Mouse (Mus musculus) kidney, postnatal 14 days (tissue): ENCODE results near the gene Ehd4.

Source experiments
- DNase-seq: peaks from one replicate; pipeline ENCODE4 v3.0.0; 2022; ENCODE audit warnings: mixed read lengths

Gene Ehd4

DNA sequence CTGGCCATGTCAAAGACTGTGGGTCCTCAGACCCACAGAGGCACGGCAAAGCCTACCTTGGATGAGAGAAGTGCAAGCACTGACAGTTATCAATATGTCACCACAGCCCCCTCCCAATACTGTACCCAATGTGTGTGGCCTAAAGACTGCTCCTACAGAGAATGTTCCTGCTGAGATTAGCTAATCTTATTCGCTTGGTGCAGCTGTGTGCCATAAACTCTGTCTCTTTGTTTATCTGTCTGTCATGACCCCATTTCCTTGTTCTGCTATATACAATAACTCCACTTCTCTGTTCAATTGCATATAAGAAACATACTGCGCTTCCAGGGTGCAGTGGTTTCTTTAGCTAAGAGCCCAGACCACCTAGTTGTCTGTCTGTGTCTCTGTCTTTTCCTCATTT lies 48.5 kb downstream of the Ehd4 start:
- no peak for DNase-seq

DNA sequence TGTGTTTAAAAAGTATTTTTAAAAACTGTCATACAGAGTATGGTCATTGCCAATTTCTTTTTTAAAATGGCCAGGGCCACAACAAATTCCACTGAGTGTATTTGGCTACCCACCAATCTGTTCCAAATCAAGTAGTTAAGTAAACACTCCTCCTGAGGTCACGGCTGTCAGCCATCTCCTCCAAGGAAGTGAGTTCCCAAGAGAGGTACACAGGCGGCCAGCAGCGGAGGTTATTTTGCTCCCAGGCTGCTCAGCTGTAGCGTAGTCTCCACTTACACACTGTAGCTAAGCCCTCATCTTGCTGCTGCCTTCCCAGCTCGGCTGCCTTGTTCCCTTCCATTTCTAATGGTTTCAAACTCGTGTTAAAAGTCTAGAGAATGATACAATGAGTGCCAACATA lies 51.5 kb downstream of the Ehd4 start:
- peak; percentile 74 for DNase-seq

DNA sequence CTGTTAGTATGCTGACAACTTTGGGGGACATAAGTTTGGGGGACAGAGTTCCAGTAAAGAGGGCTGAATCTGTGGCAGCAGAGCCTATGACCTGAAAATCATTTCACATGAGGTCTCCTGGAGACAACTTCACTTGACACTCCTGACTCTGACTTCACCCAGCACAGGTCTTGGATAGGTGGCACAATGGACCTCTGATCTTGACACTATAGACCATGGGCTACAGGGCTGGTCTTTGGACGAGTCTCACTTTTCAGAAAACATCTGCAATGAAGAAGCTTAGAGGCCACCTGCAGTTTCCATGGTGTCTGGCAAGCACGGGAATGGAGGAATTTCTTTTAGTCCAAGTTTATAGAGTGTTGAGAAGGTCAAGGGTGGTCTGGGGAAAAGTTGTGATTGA lies 52.0 kb downstream of the Ehd4 start:
- DNase-seq = no peak

DNA sequence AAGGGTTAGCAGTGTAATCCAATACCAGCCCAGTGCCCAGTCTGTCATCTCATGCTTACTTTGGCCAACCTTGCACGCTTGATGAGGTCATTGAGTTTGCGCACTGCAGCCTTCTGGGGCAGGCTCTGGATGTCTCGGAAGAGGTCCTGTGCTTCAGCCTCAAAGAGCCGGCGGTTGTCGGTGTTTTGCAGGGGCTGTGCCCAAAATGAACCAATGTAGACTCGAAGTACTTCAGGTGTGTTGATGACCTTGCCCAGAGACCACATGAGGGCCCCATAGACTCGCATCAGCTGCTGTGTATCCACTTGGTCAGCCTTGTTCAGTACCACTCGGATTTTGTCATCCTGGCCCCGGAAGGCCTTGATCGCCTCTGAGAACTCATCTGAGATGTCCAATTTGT lies 52.4 kb downstream of the Ehd4 start:
- DNase-seq = no peak

DNA sequence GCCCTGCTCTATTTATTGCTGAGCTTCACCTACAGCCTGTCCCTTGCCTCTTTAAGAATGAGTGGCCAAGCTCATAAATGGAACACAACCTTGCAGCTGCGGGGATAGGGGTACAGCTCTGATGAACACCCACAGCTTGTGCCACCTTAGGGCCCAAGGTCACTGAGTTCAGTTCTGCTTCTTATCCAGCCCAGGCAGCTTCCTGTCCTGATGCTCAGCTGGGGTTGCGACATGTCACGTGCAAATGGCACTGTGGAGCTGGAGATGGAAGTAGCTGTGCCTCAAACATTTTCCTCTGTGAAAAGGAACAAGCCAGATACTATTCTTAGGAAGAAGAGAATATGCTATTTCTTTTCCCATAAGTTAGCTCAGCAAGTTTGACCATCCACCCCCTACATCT lies 54.5 kb downstream of the Ehd4 start:
- DNase-seq = no peak

DNA sequence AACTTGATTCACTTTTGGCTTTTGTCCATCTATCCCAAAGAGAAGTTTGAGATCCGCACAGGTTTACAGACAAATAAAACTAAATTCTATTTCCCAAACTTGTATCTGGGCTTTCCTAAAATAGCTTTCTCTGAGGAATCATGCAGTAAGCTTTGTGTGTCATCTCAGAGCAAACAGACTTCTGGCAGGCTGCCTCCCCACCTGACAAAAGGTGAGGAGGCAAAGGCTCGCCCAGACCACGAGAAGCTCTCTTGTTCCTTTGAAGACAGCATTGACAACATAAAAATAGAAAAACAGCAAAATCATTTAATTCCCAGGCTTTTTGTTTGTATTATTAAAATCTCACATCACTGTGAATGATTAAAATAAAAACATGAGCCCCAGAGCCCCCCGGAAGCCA lies 55.1 kb downstream of the Ehd4 start:
- DNase-seq = no peak

DNA sequence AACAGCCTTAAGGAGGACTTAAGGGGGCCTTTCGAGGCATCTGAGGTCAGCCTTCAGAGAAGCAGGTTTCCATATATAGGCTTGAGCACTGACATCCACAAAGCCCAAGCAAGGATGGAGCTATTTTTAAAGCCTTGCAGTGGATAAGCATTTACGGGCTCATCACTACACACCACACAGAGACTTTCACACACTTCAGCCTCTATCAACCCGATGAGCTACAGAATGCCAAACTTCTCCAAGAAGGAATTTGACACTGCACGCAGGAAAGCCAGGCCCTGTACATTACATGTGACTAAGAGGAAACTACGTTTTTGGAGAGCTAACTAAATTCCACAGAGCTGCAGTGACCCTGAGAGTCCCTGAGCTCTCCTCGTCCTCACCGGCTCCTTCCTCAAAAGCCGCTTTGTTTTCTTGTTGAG lies 55.6 kb downstream of the Ehd4 start:
- no peak for DNase-seq

DNA sequence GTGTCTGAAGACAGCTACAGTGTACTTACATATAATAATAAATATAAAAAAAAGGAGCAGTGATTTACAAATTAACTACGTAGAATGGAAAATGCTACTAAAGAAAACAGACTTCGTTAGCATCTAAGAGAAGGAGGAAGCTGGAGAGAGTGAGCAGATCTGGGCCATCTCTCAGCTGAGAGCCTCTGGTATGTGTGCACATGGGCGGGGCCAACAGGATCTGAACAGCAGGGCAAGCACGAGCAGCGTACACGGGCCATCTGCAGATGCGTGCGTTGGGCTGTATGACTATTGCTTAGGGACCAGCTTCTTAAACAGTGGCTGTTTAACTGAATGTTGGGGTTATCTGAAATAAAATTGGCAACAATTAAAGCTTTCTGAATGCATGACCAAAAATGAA lies 56.5 kb downstream of the Ehd4 start:
- no peak for DNase-seq

DNA sequence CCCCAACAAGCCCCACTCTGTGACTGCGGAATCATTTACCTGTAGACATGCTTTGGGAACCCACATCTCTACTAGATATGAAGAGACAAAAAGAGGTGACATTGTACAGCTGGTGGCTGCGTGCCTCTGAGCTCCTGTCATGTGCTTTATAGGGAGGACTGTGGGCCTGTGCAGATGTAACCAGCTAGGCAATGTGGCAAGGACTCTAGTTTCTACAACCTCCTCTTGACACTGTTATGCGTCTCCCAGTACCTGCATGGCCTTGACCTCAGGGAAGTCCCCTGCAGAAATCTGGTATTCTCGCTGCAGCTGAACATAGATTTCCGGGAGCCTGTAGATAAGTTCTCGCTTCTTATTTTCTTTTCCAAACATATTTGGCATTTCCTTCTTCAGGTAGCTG lies 57.7 kb downstream of the Ehd4 start:
- no peak for DNase-seq

DNA sequence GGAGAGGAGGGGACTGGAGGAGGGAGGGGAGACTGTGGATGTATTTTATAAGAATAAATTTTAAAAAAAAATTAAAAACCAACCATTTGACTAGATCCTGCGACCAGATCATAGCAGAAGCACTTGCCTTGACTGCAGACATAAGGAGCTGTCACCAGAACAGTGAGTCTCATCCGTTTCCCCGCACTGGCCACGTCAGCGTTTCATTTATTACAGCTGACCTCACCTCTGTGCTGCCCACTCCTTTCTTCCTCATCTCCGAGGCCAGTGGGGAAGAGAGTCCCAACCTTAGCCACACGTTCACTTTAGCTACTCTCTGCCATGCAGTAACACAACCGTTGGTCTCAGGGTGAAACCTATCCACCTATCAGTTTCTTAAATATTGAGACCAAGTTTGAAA lies 58.2 kb downstream of the Ehd4 start:
- DNase-seq = no peak

DNA sequence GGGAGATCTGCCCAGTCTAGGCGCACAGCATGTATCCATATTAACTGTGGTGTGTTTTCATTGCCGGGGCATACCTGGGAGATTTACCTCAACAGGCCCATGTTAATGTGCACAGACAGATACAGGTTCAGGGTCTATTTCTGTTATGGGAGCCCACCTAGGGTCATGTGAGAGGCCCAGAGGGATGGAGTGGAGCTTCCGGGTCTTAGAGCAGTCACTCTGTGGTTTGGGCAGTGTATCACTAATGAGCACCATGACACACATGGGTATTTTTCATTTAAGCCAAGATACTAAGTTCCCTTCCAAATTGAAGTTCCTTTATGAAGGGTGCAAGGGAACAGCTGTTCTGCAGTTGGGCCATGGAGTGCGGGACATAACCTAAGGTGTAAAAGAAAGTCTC lies 59.2 kb downstream of the Ehd4 start:
- DNase-seq = no peak

DNA sequence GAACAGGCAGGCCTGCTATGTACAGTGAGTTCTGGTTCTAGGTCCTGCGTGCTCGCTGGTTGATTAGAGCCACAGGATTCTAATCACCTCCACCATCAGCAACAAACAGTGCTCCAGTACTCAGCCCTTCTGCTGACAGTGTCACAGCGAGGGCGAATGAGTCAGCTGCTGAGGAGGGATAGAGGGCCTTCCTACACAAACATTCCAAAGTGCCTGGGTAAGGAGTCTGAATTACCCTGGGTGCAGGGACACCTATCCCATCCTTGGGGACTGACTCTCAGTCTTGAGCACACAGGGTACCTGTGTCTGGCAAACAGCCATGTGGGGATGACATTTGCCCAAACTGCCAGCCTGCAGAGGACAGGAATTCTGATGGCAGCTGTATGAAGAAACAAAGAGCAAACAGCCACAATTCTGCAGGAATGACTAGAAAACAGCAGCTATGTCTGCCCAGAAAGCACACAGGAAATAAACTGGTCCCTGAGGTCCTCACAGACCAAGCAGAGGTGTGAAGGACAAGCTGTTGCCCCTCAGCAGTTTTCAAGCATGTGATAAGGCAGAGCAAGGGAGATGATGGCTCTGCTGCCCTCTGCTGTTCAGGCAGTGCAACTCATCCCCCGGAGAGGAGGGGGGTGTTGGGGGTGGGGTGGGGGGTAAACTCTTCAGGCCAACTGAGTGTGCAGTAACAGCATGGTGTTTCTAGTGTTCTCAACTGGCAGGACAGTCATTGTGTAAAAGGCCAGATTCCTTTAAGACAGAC lies 60.6 kb downstream of the Ehd4 start:
- DNase-seq = peak; percentile 48

DNA sequence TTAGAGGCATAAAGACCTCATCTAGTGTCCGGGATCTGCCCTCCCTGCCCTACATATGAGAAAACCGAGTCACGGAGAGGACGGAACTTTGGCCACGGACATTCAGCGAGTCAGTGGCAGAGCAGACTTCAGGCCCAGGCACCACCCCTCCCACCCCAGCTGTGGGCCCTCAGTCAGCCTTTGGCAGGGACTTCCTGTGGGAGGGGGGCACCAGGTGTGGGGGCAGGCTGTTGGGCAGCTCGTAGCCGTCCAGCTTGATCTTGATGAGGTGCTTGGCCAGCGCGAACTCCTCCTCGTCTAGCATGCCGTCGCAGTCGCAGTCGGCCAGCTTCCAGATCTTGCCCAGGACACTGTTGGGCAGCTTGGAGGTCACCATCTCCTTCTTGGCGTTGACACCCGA lies 63.4 kb downstream of the Ehd4 start:
- DNase-seq = no peak

DNA sequence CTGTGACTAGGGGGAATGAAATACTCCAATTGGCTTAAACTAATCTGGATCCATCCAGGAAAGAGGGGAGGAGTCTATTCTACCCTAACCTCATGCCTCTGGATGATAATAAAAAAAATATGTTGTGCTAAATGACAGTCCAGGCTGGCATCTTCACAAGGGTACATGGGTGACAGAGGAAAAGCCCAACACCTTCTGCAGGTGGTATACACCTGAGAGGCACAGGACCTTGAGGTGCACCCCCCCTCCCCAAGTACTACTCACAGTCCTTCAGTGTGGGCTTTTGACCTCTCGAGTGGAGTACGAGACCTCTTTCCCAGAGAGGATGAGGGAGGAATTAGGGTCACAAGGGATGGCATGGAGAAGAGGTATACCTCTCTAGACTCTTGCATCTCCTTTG lies 66.5 kb downstream of the Ehd4 start:
- DNase-seq = no peak

DNA sequence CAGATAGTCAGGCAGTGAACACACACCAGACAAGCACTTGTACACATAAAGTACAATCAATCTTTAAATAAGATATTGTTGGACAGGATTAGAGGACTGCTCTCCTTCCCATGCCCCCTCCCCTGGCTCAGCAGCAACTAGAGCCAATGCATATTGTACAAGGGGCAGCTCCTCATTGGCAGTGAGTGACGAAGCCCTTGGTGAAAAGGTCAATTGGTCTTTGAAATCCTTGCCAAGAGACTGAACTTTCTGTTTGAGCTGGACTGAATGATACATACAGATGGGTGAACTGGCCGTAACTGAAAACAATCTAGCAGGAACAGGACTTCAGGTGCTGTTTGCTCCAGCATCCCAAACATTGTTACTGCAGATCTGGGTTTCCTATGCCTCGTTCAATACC lies 67.0 kb downstream of the Ehd4 start:
- no peak for DNase-seq

DNA sequence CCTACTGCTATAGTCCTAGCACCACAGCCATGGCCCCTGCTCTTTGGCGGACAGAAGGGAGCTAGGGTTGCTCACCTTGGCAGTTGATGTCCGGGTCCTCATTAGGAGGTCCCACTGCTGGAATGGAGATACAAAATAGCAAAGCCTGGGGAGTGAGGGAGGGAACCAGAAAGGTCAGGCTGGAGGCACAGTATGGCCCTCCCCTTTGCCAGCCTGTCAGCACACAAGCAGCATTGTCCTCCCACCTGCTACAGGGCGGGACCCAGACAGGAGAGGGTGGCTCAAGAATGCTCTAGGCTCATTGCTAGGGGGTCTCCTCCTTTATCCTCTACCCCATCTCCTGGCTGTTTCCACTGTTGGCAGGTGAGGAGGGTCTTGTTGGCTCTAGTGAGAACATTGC lies 68.4 kb downstream of the Ehd4 start:
- no peak for DNase-seq

DNA sequence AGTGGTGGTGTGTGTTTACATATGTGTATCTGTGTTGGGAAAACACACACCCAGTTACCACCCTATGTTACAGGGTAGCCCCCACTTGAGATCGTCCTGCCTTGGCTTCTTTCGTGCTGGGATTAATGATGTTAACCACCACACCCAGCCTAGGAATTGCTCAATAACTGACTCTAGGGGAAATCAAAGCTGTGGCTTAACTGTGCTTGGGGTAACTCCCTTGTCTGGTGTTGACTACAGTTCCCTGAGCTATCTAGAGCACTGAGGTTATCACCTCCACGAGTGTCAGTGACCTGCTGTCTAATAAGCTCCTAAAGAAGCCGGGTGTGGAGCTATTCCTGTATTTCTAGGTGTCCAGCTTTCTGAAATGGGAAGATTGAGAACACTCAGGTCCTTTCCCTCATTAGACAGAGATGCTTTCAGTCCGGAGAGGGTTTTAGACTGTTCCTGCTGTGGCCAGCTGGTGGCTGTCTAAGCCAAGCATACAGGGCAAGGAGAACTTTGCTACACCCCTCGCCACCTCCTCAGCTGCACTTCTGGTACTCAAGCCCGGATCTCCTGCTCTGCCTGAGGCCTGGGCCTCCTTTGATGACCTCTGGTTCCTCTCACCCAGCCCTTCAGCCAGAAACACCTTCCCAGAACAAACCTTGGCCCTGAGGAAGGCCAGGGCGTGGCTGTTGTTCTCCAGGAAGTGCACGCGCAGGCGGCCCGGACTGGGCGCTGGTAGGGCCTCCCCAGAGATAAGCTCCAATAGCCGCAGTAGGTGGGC lies 69.6 kb downstream of the Ehd4 start:
- peak; percentile 60 for DNase-seq

DNA sequence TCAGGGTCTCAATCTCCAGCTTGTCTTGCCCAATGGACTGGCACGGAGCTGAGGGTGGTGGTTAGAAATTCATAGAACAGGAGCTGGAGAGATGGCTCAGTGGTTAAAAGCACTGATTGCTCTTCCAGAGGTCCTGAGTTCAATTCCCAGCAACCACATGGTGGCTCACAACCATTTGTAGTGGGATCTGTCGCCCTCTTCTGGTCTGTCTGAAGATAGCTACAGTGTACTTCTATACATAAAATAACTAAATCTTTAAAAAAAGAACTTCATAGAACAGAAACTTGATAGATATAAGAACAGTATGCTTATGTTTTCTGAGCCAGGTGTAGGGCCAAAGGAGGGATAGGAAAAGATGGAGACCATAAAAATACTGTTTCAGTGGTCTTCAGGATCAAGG lies 72.0 kb downstream of the Ehd4 start:
- DNase-seq = no peak

DNA sequence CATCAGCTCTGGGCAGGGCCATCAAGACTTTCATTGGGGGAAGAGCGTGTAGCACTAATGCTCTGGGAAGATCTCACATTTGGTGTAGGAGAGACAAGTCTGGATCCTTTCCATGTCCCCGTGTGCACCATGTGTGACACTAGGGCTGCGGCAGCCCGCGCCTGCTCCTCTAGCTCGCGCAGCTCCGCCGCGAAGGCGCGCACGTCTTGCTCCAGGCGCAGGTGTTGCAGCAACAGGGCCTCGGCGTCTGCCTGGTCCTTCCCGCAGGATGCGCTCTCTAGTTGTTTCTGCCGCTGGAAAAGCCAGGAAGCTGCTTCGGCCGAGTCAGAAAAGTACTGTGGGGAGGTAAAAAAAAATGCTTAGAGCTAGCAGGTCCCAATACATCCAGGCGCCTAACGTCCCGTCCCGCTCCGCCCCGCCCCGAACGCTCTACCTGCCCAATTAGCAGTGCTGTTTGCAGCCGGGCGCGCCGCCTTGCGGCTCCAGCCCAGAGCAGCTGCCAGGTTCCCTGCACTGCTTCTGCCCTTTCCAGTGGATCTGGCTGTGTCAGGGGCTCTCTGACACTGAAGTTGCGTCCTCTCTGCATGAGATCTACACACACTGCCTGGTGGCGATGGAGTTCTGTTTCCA lies 78.2 kb downstream of the Ehd4 start:
- peak; percentile 73 for DNase-seq

DNA sequence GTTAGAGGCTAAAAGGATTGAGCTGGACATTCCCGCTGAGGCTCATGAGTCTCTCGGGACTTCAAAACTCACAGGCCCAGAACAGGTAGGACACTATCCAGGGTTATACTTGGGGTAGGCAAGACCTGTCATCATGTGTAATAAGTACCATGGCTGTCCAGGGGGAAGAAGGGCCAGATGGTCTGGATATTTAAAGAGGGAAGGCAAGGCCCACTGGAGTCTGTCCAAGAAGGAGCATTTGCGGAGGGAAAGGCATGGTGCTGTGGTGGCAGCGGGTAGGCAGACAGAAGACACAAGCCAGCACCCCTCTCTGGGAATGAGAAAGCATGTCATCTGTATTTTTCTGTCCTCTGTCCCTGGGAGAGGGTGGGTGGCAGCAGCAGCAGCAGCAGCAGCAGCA lies 80.3 kb downstream of the Ehd4 start:
- no peak for DNase-seq

DNA sequence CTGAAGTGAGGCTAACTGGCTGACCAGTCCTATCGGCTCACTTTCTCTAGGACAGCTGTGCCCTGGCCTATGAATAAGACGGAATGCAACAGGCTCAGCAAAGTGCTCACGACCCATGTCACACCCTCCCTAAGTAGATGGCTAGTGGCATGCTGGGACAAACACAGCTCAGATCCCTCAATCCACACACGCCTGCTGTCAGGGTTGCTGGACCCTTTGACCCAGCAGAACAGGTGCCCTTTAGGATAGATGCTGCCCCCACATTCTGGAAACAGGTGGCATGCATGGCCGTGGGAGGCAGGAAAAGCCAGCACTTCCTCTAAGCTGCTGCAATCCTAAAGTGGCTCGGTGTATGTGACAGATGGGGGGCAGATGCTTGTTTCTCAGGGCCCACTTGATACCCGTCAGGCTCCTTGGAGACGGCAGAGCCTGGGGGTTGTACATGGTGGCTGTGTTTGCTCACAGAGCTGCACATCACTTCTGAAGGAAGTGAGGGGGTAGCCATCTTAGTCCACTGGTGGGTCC lies 84.9 kb downstream of the Ehd4 start:
- DNase-seq = no peak

DNA sequence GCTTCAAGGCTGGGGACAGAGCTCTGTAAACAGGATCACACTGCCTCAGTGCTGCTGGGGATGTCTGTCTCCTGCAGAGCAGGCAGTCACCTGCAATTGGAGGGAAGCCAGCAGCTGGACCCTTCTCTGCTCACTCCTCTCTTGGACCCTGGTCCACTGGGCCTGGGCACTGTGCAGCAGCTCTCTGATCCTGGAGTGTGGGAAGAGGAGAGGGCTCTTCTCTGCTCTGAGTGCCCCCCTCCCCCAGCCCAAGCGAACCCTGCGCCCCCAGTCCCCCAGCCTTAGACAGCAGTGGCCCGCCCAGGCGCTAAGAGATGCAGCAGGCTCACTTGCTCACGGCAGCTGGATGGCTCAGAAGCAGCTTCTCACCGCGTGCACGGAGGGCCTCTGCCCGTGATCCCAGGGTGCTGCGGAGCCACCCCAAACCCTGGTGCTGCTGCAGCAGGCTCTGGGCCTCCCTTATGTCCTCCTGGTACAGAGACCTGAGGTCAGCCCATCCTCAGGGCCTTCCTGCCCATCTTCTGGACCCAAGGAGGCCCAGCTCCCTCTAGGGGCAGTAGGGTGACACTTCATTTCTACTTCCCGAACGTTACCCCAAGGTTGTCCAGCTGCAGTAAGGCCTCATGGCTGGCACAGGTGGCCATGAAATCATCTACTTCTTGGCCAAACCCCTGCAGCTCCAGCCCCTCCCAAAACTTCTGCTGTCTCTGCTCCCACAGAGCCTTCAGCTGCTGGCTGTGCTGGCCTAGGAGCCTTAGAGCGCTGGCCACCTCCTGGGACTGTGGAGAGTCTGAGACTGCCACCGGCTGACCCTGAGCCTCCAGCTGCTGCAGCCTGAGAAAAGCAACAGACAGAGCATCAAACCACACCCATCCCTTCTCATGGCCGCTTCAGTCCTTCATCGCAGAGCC lies 85.6 kb downstream of the Ehd4 start:
- DNase-seq = peak; percentile 57

DNA sequence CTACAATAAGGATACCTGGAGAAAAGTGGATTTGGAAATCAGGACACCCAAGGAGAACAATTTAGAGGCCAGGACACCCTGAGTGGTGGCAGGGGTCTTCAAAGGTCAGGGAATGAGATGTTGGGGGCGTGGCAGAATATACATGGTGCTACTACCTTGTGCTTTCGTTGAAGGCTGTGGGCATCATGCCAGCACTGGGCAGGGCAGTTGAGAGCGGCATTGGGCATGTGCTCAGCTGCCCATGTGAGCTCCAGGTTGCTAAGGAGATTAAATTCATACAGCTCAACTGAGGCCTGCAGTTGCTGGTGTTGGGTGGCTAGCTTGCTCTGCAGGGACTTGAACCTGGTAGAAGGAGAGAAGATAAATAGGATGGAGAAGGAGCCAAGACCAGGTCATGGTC lies 88.2 kb downstream of the Ehd4 start:
- DNase-seq = no peak
